Mouse (Mus musculus) layer of hippocampus, adult 11-12 months (tissue): ENCODE results near the gene Smad6.

Experiments used
- DNase-seq: peaks from one replicate; pipeline ENCODE4 v3.0.0; 2022; ENCODE audit warnings: low spot score

The Smad6 gene

DNA sequence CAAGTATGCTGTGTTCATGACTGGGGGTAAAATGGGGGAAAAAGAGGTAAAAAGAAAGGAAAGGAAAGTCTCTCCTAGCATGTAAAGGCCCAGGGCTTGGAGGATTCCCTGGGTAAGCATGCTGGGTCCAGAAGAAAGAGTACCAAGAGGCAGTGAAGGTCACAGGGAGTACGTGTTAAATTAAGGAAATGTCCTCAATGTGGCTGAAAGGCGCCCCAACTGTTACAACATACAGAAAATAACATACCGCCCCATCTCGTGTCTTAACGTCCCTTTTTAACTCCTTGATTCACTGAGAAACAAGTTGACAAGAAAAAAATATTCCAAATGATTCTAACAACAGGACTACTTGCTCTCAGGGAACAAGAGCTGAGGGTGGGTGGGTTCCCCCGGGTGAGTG is 36.7 kb downstream of the Smad6 start:
- no peak for DNase-seq

DNA sequence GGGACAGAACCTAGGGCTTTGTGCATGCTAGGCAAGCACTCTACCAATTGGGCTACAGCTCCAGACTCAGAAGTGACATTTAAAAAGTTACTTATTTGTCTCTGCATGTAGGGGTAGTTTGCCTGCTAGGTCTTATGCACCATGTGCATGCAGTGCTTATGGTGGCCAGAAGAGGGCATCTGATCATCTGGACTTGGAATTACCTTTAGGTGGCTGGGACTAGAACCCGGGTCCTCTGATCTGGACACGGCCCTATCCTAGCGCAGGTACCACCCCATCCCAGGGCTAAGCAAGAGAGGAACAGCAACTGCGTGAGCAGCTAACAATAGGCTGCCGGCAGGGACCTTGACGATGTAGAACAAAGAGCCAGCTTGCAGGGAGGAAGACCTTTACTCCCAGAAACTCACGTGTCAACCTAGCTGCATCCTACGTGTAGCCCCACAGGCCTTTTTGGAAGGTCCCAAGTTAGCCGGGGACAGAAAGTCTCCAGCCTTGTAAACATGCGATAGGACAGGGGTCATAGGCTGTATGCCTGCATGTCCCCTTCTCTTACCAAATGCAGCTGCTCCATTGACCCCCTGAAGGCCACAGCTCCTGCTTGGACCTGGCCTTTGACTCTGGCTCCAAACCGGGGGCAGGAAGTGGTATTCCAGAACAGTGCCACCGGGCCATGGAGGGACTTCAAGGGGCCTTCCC is 38.8 kb downstream of the Smad6 start:
- no peak for DNase-seq

DNA sequence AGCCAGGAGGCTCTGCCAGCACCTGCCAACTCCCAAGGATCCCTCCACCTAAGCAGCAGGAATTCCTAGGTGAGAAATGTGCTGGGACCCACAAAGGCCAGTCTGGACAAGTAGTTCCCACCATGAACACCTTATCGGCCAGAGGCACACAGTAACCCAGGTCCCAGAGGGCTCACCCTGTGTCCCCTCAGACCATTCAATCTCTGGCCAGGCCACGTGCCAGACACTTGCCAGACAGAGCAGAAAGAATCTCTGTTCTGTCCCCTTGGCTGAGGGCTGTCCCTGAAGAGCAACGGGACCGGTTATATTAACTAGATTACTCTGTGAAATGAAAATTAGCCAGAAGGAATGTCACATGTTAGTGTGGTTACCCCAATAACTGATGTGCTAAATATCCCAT is 39.9 kb downstream of the Smad6 start:
- DNase-seq, result no peak

DNA sequence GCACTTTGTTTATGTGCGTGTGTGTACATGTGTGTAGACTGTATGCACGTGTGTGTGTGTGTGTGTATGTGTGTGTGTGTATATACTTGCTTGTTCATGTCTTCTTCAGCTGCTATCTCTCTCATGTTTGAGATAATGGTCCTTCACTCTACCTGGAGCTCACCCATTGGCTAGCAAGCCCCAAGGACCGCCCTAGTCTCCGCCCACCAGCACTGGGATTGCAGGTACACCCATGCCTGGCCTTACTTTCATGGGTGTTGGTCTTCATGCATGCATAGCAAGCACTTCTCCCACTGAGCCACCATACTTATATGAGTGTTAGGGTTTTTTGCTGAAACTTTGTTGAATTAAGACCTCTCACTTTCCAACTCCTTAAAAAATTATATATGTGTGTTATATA is 40.5 kb downstream of the Smad6 start:
- no peak for DNase-seq

DNA sequence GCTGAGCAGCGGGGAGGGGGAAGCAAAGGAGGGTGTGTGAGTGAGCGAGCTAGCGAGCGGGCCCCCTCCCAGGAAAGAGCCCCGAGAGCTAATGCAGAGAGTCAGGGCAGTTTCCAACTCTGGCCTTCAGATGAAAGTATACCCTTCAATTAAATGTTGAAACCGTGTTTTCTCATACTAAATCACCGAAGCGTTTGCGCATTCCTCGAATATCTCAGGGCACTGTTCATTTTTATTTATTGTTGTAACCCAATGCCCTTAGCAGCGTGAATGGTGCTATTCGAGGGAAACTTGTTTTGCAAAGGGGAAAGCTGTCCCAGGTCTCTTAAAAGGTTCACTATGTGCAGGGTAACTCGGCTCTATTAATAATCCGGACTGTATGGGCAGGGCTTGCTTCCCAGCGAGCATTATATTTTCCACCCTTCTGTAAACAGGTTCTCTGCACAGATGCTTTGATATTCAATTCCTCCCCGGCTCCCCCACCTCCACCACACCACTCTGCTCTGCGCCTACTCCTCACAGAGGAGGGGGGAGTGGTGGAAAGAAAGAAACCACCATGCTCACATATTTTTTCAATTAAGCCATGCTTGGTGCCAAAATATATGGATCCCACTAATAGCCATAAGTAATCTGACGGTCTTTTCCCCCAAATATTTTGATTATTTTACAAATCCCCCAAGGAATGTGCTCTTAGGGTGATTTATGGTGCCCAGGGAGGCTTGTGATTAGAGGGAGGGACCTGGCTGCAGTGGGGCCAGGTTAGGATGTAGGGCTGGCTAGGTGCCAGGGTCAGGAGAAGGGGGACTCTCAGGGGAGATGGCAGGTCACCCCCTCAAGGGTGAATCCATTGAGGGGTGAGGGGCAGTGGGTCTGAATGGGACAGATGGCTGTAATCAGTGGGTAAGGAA is 41.4 kb downstream of the Smad6 start:
- DNase-seq, result no peak

DNA sequence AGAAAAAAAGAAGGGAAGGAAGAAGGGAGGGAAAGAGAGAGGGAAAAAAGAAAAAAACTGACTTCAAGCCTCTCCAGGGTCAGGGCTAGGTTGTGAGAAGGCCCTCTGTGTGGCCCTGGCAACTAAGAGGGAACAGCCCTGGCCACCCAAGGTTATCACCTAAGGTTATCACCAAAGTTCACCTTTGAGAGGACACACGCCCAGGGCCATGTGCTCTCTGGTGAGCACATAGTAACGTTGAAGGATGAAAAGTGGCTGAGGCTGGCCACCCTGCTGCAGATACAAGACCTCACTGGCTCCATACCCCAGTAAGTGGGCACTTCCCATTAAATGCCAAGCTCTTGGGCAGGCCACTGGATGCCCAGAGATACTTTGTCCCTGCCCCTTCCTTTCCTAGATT is 42.6 kb downstream of the Smad6 start:
- DNase-seq, result no peak

DNA sequence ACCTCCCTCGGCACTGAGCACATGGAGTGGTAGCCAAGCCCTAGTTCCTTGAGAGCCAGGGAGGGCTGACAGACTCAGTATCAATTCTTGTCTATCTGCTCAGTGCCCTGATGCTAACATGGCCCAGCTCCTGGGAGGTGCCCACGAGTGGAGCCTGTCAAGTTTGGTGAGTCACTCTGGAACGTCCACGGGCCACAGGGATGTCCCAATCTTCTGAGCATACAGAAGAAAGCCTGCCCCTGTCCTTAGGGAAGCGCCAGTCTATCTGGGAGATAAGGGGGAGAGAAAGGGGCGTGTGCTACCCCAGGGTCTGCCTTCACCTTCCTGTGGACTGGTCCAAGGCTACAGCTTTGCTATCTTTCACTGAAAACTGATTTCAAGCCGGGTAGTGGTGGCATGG is 43.2 kb downstream of the Smad6 start:
- DNase-seq, result no peak

DNA sequence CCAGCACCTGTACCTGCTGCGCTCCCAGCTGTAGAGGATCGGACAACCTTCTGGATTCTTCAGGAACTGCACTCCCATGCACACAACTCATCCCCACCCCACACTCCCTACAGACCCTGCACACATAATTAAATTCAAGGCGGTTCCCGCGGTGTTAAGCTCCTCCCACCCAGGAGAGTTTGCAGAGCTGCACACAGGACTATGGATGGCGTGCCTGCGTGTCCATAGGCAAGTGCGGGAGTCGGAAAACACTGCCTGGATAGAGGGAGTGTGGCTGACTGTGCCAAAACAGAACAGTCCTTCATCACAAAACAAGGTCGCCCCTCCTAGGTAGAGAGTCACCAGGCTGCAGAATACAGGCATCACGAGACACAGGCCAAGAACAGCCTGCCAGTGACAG is 45.9 kb downstream of the Smad6 start:
- no peak for DNase-seq

DNA sequence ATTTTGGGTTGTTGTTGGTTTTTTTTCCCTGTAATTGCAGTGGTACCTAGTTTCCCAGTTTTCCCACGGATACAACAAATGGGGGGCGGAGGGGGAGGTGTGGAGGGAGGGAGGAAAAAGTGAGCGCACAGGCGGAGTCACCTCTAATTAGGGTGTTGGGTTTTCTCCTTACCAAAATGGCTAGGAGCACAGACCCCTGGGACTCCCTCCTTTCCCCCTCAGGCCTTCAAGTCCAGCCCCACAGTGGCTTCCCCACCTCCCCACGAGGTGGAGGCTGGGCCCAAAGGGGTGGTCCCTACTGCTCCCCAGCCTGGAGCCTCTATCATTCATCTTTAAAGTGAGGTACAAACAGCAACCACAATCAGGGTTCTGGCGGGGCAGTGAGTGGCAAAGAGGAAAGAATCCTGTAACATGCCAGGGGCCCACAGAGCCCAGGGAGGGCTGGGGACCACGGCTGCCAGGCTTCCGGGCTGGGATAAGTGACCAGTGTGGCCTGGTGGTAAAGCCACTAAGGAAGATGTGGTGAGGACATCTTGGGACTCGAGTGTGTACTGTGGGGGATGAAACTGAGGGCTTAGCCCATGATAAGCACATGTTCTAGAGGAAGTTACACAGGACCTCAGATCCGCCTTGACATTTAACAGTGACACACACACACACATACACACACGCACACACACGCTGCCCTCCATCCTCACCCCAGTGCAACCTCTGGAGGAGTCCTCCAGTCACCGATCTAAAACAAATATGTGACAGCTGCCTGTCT is 47.4 kb downstream of the Smad6 start:
- DNase-seq, result no peak

DNA sequence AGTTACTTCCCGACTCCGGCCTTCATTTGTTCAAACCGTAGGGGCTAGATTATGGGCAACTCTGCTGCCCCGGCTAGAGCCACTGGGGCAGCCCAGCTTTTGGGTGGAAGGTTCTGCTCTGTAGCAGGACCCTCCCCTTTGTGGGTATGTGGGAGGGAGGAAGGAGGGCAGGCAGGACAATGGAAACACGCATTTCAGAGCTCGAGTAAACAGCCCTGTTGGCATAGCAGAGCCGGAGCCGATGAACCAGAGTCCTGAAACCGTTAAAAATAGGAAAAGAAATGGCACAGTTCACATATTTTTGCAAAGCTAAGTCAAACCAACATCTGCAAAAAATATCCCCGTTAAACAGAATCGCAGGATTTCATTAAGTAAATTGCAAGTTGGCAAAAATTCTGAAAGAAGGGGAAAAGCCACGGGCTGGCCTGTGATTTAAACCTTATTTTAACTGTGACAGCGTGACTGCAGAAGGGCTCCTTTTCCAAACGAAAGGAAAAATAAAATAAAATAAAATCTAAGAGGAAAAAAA is 48.1 kb downstream of the Smad6 start:
- DNase-seq, result no peak

DNA sequence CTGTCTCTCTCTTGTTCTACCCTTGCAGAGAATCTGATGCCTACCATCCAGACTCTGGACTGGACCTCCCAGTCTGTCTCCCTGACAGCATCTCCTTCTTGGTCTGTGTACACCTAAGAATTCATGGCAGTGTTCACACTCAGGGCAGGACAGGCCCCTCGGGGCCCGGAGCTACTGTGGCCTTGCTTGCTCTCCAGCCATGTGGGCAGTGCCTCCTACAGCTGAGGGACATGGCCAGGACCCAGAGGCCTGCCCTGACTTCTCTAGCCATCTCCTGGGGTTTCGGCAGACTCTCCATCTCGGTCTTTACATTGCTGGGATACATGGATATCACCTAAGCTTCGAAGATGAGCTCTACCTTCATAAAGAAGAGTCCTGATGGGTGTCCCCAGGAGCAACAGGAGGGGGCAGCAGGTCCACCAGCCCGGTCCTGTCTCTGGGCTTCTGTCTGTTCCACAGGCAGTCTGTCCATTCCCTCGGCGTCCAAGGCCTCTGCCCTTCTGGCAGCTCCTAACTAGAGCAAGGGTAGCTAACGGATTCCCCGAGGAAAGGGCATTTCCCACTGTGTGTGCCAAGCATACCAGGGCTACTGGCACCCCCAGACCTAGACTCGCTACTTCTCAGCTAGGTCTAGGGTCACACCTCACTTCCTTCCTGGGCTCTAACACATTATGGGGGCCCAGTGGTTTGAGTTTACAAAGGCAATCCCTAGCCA is 49.1 kb downstream of the Smad6 start:
- no peak for DNase-seq

DNA sequence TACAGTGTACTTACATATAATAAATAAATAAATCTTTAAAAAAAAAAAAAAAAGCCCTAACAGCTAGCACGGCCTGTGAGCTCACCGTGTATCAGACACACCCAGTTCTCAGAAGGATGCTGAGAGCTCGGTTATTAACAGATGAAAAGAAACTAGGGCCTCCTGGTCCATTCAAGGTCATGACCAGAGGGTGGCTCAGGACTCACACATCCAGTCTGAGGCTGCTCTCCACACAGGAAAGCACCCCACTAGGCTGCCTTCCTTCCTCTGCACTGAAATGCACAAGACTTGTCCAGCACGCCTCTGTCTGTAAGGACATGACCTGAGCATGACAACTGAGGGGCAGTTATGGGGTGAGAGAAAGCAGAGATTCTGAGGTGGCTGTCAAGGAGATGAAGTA is 50.3 kb downstream of the Smad6 start:
- DNase-seq, result no peak

DNA sequence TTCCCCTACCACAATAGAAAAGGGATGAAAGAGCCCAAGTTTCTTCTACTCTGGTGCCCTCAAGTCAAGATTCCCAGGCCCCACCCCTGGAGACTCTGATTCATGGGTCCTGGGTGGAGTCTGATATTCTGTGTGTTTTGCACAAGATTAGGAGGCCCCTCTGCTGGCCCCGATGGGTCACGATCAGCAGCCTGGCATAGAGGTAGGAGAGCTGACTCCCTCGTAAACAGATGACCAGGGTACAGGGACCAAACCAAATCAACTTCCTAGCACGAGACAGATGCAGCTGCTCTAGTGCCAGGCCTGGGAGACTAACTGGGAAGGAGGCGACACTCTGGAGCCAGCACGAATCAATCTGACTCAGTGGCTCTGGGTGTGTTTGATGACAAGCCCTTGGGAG is 51.0 kb downstream of the Smad6 start:
- no peak for DNase-seq

DNA sequence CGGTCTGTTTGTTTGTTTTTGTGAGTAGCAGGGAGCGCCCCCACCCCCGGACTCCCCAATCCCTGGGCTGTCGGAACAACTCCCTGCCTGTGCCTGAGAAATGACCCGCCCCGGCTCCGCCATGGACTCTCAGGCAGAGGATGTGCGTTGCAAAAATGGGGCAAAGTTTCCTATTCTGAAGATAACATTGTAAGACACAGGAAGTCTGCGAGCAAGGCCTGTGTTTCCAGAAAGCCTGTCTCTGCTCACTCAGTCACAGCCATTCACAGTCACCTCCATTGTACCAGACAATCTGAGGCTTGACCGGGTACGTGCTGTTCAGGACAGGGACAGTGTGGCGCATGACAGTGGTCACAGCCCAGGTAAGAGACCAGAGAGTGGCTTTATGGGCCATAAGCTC is 51.5 kb downstream of the Smad6 start:
- DNase-seq, result no peak

DNA sequence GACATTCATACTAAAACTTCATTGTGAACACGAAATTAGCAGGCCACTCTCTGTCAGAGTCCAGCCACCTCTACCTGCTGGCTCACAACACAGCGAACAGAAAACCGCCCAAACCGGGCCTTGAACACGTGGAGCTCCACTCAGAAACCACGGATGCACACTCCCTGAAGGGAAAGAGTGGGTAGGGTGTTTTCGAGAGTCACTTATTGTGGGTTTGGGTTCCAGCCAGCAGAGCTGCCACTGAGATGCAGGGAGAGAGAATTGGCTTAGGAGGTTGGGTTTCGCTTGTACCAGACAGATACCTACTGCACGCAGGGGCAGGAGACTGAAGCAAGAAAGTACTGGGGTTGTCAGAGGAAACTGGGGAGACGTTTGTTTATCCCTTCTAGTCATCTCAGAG is 52.4 kb downstream of the Smad6 start:
- DNase-seq, result no peak

DNA sequence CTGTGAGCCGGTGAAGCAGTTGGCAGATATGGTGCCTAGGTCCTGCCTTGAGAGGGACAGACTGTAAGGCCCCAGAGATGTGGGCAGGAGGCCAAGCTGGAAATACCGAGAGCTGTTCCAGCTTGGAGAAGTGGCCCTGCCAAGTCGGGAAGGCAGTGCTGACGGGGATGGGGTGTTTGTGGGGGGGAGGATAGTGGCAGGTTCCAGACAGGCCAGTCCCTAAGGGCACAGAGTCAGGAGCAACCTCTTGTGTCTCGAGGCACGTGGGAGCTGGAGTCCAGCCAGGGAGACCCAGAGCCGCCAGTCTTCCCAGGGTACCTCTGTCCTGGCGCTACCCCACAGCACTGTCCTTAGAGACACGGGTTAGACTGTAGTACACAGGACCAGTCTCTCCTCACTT is 53.3 kb downstream of the Smad6 start:
- peak; percentile 54 for DNase-seq

DNA sequence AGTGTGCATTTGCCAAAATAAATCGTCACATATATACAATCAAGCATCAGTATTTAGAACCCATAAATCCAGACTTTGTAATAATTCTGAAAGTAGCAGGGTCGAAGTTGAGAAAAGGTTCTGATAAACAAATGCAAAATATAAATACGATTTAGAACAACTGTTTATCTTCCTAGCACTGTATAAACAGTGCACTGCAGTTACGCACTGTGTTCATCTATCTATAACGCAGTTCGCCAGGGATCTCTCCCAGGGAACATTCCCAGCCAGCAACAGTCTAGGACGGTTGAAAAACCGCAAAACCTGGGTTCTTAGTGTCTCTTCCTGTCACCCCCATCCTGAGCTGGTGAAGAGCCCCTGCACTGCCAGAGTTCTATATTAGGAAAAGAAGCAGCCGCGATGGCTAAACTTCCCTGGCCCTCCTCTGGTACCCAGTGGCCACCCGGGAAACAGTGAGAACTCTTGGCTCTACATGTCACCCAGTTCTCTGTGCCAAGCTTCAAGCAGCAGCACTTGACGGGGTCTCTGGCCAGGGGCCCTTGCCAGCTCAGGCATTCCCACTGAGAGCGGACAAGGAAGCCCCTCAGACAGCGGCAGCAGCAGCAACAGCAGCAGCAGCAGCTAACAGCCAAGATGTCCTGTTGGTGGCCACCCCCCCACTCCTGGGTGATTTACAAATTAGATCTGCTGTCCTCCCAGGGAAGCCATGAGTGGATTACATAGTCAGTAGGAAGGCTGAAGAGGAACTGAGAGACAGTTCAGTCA is 54.3 kb downstream of the Smad6 start:
- DNase-seq, result no peak

DNA sequence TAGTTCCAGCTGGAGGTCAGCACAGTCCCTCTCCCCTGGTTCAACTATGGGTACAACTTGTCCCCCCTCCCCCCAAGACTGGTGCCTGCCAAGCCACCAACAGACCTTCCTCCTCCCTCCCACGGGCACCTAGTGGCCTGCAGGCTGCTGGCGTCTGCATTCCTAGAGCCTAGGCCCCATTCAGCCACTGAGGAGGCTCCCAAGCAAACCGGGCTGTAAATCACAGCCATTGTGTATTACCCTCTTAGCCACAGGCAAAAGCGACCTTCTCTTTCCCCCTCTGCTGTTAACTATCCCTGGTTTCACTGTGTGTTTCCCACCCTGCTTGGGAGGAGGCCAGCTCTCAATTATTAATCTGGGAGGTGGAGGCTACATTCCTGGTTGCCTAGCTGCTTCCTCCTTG is 56.3 kb downstream of the Smad6 start:
- DNase-seq, result no peak

DNA sequence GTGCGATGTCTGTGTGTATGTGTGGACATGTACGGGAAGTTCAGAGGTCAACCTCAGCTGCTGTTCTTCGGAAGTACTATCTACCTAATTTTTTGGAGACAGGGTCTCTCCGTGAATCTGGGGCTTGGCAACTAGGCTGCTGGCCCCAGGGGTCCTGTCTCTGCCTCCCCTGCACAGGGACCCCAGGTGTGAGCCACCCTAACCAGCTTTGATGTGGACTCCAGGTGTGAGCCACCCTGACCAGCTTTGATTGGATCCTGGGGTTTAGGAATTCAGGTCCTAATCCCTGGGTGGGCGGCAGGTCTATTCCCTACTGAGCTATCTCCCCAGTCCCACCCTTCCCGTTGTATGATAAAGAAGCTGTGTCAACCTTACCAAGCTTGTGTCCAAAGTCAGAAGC is 60.0 kb downstream of the Smad6 start:
- DNase-seq, result no peak

DNA sequence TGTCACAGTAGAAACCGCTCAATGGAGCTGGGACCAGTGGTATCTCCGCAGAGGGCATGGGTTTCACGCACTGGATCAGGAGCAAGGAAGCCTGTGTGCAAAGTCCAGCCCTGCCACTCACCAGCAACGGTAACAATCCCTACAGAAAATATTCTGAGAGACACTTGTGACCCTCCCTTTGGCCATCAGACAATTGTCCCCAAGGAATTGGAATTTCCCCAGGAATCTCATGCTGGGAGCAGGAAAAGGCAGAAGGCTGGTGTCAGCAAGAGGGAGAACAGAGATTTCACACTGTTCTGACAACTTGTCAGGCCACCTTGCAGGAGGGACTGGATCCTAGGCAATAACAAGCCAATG is 61.1 kb downstream of the Smad6 start:
- DNase-seq, result no peak
